Mouse (Mus musculus) E14TG2a.4 (cell line): Measurements from ENCODE around the gene Rnasek.

Experiments
- CTCF ChIP-seq: conservative IDR thresholded peaks from 2 replicates; pipeline ENCODE4 v1.5.1; 2014; ENCODE audit warnings: low read length
- NANOG ChIP-seq: IDR thresholded peaks from 2 replicates; pipeline ENCODE4 v1.6.1; 2014; ENCODE audit warnings: borderline replicate concordance, low read length, mixed read lengths
- POU5F1 ChIP-seq: IDR thresholded peaks from 2 replicates; pipeline ENCODE4 v1.6.1; 2014; ENCODE audit warnings: low read length, borderline replicate concordance

DNA sequence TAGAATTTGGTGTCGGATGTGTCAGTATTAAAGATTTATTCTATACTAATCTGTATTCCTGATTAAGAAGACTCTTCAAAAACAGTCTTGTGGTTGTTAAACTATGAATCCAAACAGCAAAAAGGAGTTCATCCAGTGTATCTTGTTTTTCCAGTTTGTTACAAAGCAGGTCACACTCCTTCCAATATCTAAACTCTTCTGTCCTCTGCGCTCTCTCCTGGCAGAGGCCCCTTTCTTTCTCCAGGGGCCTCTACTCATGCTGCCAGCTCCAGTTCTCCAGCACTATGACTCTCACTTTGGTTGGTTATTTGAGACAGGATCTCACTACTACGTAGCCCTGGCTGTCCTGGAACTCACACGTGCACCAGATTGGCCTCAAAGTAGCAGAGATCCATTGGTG is 26.2 kb upstream of the Rnasek start:
- TF ChIP-seq CTCF (no peak), POU5F1 (no peak), NANOG (no peak)
